Mouse (Mus musculus) frontal cortex, postnatal 36 days (tissue): ENCODE results near the gene Eva1b.
"Not testable (repeated sequence)": the region's sequence is repeated elsewhere in the genome, so short reads cannot be mapped to it uniquely, and the experiment has no call there.

Experiments used
- DNase-seq, 2 experiments: peaks; one replicate each; pipeline ENCODE4 v3.0.0; 2022; ENCODE audit warnings: low spot score in 2 of 2

Gene Eva1b

GRCm38 (mm10) chr4:126155869-126156268 lies 8.3 kb downstream of the Eva1b start:
- no peak for DNase-seq

- no peak for DNase-seq
Measured at GRCm38 (mm10) chr4:126156617-126157016, 9.1 kb downstream of the Eva1b start.

- no peak for DNase-seq
Measured at GRCm38 (mm10) chr4:126157562-126157961, 10.0 kb downstream of the Eva1b start.

- DNase-seq = peak; percentile 31 to 34
Measured at GRCm38 (mm10) chr4:126159455-126159854, 11.9 kb downstream of the Eva1b start.

GRCm38 (mm10) chr4:126160981-126161380 lies 13.4 kb downstream of the Eva1b start:
- no peak for DNase-seq

GRCm38 (mm10) chr4:126161456-126161855 lies 13.9 kb downstream of the Eva1b start:
- no peak for DNase-seq

GRCm38 (mm10) chr4:126161986-126162385 lies 14.4 kb downstream of the Eva1b start:
- no peak for DNase-seq

- peak; percentile 72 to 81 for DNase-seq
Measured at GRCm38 (mm10) chr4:126162544-126163066, 15.1 kb downstream of the Eva1b start.

GRCm38 (mm10) chr4:126163067-126163659 lies 15.6 kb downstream of the Eva1b start, which contains the start of gene Sh3d21:
TSS of gene Sh3d21 (minus strand) at chr4:126163491.
- peak in 1 of 2 experiments; percentile 21 for DNase-seq

- DNase-seq = no peak
Measured at GRCm38 (mm10) chr4:126163685-126164084, 16.1 kb downstream of the Eva1b start.

GRCm38 (mm10) chr4:126165092-126165491 lies 17.5 kb downstream of the Eva1b start:
- DNase-seq = not testable (repeated sequence)

GRCm38 (mm10) chr4:126166084-126166483 lies 18.5 kb downstream of the Eva1b start:
- DNase-seq = no peak

- no peak for DNase-seq
Measured at GRCm38 (mm10) chr4:126168851-126169250, 21.3 kb downstream of the Eva1b start.

GRCm38 (mm10) chr4:126170737-126171136 lies 23.2 kb downstream of the Eva1b start:
- not testable (repeated sequence) for DNase-seq

- DNase-seq = no peak
Measured at GRCm38 (mm10) chr4:126173800-126174199, 26.3 kb downstream of the Eva1b start.

GRCm38 (mm10) chr4:126175980-126176379 lies 28.4 kb downstream of the Eva1b start:
- not testable (repeated sequence) for DNase-seq

- DNase-seq = peak in 1 of 2 experiments; percentile 58
Measured at GRCm38 (mm10) chr4:126181170-126181957, 33.8 kb downstream of the Eva1b start.

GRCm38 (mm10) chr4:126183034-126183433 lies 35.5 kb downstream of the Eva1b start:
- no peak for DNase-seq

- DNase-seq = no peak
Measured at GRCm38 (mm10) chr4:126187096-126187495, 39.6 kb downstream of the Eva1b start.

- no peak for DNase-seq
Measured at GRCm38 (mm10) chr4:126190636-126191035, 43.1 kb downstream of the Eva1b start.

GRCm38 (mm10) chr4:126194216-126194615 lies 46.7 kb downstream of the Eva1b start:
- DNase-seq = no peak

GRCm38 (mm10) chr4:126194916-126195315 lies 47.4 kb downstream of the Eva1b start:
- no peak for DNase-seq

GRCm38 (mm10) chr4:126197485-126197884 lies 49.9 kb downstream of the Eva1b start:
- DNase-seq = no peak
